Mouse (Mus musculus): Measurements from ENCODE around the gene Taar4. TPM values are rescaled to one million over a fixed set of nuclear protein-coding genes. Genes with fewer than 3 reads are reported as not detected.

Gene Taar4
- polyA plus RNA-seq, 1 experiment = not detected

- WGBS = 93% methylated on average over 5 of the region's 5 CpGs
- no peaks in the 10 kb centered on the region for H3K36me3 ChIP-seq (ENCODE audit: control insufficient read depth, insufficient read depth, low read length)
- no peak overlapping the region for H3K27ac ChIP-seq (ENCODE audit: insufficient read depth, low read length)
- no peaks in the 10 kb centered on the region for H3K27me3 ChIP-seq (ENCODE audit: control insufficient read depth, insufficient read depth, low read length)
- no peak overlapping the region for H3K4me3 ChIP-seq (ENCODE audit: extremely low read depth, insufficient read depth, insufficient read length)
- no peaks in the 10 kb centered on the region for H3K4me1 ChIP-seq (ENCODE audit: control insufficient read depth, insufficient read depth, insufficient read length)
- TF ChIP-seq CTCF (IDR thresholded peaks at IDR 0.05; ENCODE audit: extremely low read depth, insufficient read depth, insufficient read length, insufficient replicate concordance) = no peak
- TF ChIP-seq POLR2A (IDR thresholded peaks at IDR 0.05; ENCODE audit: low read depth, low read length) = no peak
- DNase-seq (ENCODE audit: low read depth in 1 of 2, low spot score in 2 of 2) = no peak
Measured at GRCm38 (mm10) chr10:23971256-23971655, 11.0 kb downstream of the Taar4 start.

GRCm38 (mm10) chr10:23977958-23978357, 17.7 kb downstream of the Taar4 start:
- no peak for TF ChIP-seq CTCF (IDR thresholded peaks at IDR 0.05; ENCODE audit: extremely low read depth, insufficient read depth, insufficient read length, insufficient replicate concordance)
- TF ChIP-seq POLR2A (IDR thresholded peaks at IDR 0.05; ENCODE audit: low read depth, low read length) = no peak
- WGBS = 87% methylated on average over 4 of the region's 4 CpGs
- H3K4me3 ChIP-seq (ENCODE audit: extremely low read depth, insufficient read depth, insufficient read length) = no peak overlapping the region

GRCm38 (mm10) chr10:23978901-23979705, 18.8 kb downstream of the Taar4 start:
- WGBS = 49% methylated on average over 16 of the region's 16 CpGs
- Histone ChIP-seq H3K27ac (ENCODE audit: insufficient read depth, low read length) (no peak overlapping the region), H3K36me3 (ENCODE audit: control insufficient read depth, insufficient read depth, low read length) (no peaks in the 10 kb centered on the region), H3K27me3 (ENCODE audit: control insufficient read depth, insufficient read depth, low read length) (no peaks in the 10 kb centered on the region), H3K4me1 (ENCODE audit: control insufficient read depth, insufficient read depth, insufficient read length) (no peaks in the 10 kb centered on the region; the same call in 1 of the 2 replicates), H3K4me3 (ENCODE audit: extremely low read depth, insufficient read depth, insufficient read length) (no peak overlapping the region)
- peak; percentile 31; the same call in 1 of the 2 replicates for TF ChIP-seq CTCF (IDR thresholded peaks at IDR 0.05; ENCODE audit: extremely low read depth, insufficient read depth, insufficient read length, insufficient replicate concordance)
- no peak for TF ChIP-seq POLR2A (IDR thresholded peaks at IDR 0.05; ENCODE audit: low read depth, low read length)
- DNase-seq (ENCODE audit: low read depth in 1 of 2, low spot score in 2 of 2) = peak in 1 of 2 experiments; percentile 16

More at GRCm38 (mm10) chr10:23977958-23978357, 17.7 kb downstream of the Taar4 start:
- Histone ChIP-seq H3K36me3 (ENCODE audit: control insufficient read depth, insufficient read depth, low read length) (no peaks in the 10 kb centered on the region), H3K27me3 (ENCODE audit: control insufficient read depth, insufficient read depth, low read length) (no peaks in the 10 kb centered on the region), H3K27ac (ENCODE audit: insufficient read depth, low read length) (no peak overlapping the region), H3K4me1 (ENCODE audit: control insufficient read depth, insufficient read depth, insufficient read length) (no peaks in the 10 kb centered on the region; the same call in 1 of the 2 replicates)
- DNase-seq (ENCODE audit: low read depth in 1 of 2, low spot score in 2 of 2) = no peak

GRCm38 (mm10) chr10:23985546-23985945, 25.3 kb downstream of the Taar4 start, which contains the start of gene Taar6:
Gene Taar6 (minus strand): TSS chr10:23985646.
- no peaks in the 10 kb centered on the region for H3K36me3 ChIP-seq (ENCODE audit: control insufficient read depth, insufficient read depth, low read length)
- 87% methylated on average over 8 of the region's 8 CpGs for WGBS
- TF ChIP-seq CTCF (IDR thresholded peaks at IDR 0.05; ENCODE audit: extremely low read depth, insufficient read depth, insufficient read length, insufficient replicate concordance) = no peak
- no peak for TF ChIP-seq POLR2A (IDR thresholded peaks at IDR 0.05; ENCODE audit: low read depth, low read length)
- no peak within 1 kb of the TSS for H3K27ac ChIP-seq (ENCODE audit: insufficient read depth, low read length)
- DNase-seq (ENCODE audit: low read depth in 1 of 2, low spot score in 2 of 2) = no peak
- H3K4me3 ChIP-seq (ENCODE audit: extremely low read depth, insufficient read depth, insufficient read length) = no peak within 1 kb of the TSS
- H3K27me3 ChIP-seq (ENCODE audit: control insufficient read depth, insufficient read depth, low read length) = no peaks in the 10 kb centered on the region
- H3K4me1 ChIP-seq (ENCODE audit: control insufficient read depth, insufficient read depth, insufficient read length) = no peaks in the 10 kb centered on the region

- H3K36me3 ChIP-seq (ENCODE audit: control insufficient read depth, insufficient read depth, low read length) = no peaks in the 10 kb centered on the region
- WGBS = 32% methylated on average over 5 of the region's 5 CpGs
- H3K27me3 ChIP-seq (ENCODE audit: control insufficient read depth, insufficient read depth, low read length) = no peaks in the 10 kb centered on the region
- H3K4me1 ChIP-seq (ENCODE audit: control insufficient read depth, insufficient read depth, insufficient read length) = no peaks in the 10 kb centered on the region
- TF ChIP-seq POLR2A (IDR thresholded peaks at IDR 0.05; ENCODE audit: low read depth, low read length) (no peak), CTCF (IDR thresholded peaks at IDR 0.05; ENCODE audit: extremely low read depth, insufficient read depth, insufficient read length, insufficient replicate concordance) (no peak)
- no peak overlapping the region for H3K27ac ChIP-seq (ENCODE audit: insufficient read depth, low read length)
- no peak overlapping the region for H3K4me3 ChIP-seq (ENCODE audit: extremely low read depth, insufficient read depth, insufficient read length)
- no peak for DNase-seq (ENCODE audit: low read depth in 1 of 2, low spot score in 2 of 2)
Measured at GRCm38 (mm10) chr10:23986419-23986818, 26.1 kb downstream of the Taar4 start.

- Histone ChIP-seq H3K27me3 (ENCODE audit: control insufficient read depth, insufficient read depth, low read length) (no peaks in the 10 kb centered on the region), H3K4me1 (ENCODE audit: control insufficient read depth, insufficient read depth, insufficient read length) (no peaks in the 10 kb centered on the region), H3K4me3 (ENCODE audit: extremely low read depth, insufficient read depth, insufficient read length) (no peak within 1 kb of the TSS), H3K27ac (ENCODE audit: insufficient read depth, low read length) (no peak within 1 kb of the TSS), H3K36me3 (ENCODE audit: control insufficient read depth, insufficient read depth, low read length) (no peaks in the 10 kb centered on the region)
- DNase-seq (ENCODE audit: low read depth in 1 of 2, low spot score in 2 of 2) = no peak
- 84% methylated on average over 3 of the region's 3 CpGs for WGBS
- TF ChIP-seq CTCF (IDR thresholded peaks at IDR 0.05; ENCODE audit: extremely low read depth, insufficient read depth, insufficient read length, insufficient replicate concordance) (no peak), POLR2A (IDR thresholded peaks at IDR 0.05; ENCODE audit: low read depth, low read length) (no peak)
Measured at GRCm38 (mm10) chr10:23993381-23993780, 33.1 kb downstream of the Taar4 start, which contains the start of gene Taar7a. Gene Taar7a (minus strand): TSS chr10:23993481.

GRCm38 (mm10) chr10:23999639-24000038, 39.3 kb downstream of the Taar4 start, which contains the start of gene Taar7b:
Gene Taar7b (plus strand): TSS chr10:23999939.
- Histone ChIP-seq H3K36me3 (ENCODE audit: control insufficient read depth, insufficient read depth, low read length) (no peaks in the 10 kb centered on the region), H3K27ac (ENCODE audit: insufficient read depth, low read length) (no peak within 1 kb of the TSS), H3K4me3 (ENCODE audit: extremely low read depth, insufficient read depth, insufficient read length) (no peak within 1 kb of the TSS), H3K27me3 (ENCODE audit: control insufficient read depth, insufficient read depth, low read length) (no peaks in the 10 kb centered on the region), H3K4me1 (ENCODE audit: control insufficient read depth, insufficient read depth, insufficient read length) (no peaks in the 10 kb centered on the region)
- TF ChIP-seq POLR2A (IDR thresholded peaks at IDR 0.05; ENCODE audit: low read depth, low read length) (no peak), CTCF (IDR thresholded peaks at IDR 0.05; ENCODE audit: extremely low read depth, insufficient read depth, insufficient read length, insufficient replicate concordance) (no peak)
- no peak for DNase-seq (ENCODE audit: low read depth in 1 of 2, low spot score in 2 of 2)
- 82% methylated on average over 1 of the region's 1 CpGs for WGBS
